Mouse (Mus musculus) layer of hippocampus, adult 11-12 months (tissue): ENCODE results near the gene Ppp1r15b.

Source experiments
- DNase-seq: peaks from one replicate; pipeline ENCODE4 v3.0.0; 2022; ENCODE audit warnings: low spot score

The Ppp1r15b gene

DNA sequence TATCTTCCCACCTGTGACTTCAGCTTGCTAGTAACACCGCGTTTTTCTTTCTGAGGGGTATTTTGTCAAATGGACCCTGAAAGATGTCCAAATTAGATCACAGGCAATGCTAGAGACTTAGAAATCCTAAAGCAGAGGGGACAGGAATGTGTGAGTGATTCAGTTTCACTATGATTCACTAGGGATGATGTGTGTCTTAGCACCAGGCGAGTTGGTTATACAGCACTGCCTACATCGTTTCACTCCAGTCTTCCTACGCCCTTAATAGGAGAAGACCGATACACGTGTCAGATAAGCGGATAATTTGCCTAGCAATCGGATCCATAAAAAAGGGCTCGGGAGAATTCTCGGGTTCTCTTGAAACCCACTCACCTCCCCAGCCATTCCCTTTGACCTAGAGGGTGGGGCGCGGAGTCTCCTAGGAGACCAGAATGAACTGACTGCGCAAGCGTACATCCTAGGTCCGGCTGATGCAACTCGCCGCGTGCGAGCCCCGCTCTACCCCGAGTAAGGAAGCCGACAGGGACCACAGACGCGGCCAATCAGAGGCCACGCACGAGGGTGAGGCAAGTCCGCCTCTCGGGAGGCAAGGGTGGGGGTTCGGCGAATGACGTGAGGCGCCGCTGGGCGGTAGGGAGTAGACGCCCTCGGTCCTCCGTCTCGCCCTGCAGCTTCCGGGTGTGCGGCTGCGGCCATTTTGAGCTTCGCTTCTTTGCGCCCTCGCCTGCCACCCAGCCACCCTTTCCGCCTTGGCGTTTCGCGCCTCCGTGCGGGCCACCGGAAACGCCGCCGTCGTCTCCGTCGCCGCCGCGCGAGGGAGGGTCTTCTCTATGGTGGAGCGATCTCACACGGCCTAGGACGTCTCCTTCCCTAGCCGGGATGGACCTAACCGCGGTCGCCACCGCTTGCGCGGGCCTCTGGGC is at the start of gene Ppp1r15b:
Gene Ppp1r15b (plus strand): TSS at position 506 of the 923 bp plus-strand sequence.
- peak; percentile 99 for DNase-seq

DNA sequence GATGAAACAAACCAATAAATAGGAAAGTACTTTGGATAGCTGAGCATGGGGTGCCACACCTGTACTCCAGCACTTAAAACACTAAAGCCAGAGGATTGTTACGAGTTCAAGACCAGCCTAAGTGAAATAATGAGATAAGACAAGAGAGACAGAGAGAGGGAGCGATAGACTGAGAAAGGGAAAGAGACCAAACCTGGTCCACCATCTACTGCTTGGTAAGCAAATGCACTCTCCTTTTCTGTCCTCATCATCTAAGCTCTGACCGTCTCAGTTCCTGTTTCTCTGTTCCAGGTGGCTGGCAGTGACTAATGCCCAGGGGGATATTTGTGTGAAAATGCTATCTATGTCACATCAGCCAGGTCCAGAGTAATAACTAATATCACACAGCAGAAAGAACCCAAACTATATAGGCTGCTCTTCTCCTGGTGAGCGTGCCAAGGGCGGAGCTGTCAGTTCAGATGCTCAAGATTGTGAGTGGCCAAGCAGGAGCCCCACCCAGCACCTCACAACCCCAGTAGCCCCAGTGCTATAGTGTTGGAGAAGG is 47.9 kb upstream of the Ppp1r15b start:
- DNase-seq, result no peak

DNA sequence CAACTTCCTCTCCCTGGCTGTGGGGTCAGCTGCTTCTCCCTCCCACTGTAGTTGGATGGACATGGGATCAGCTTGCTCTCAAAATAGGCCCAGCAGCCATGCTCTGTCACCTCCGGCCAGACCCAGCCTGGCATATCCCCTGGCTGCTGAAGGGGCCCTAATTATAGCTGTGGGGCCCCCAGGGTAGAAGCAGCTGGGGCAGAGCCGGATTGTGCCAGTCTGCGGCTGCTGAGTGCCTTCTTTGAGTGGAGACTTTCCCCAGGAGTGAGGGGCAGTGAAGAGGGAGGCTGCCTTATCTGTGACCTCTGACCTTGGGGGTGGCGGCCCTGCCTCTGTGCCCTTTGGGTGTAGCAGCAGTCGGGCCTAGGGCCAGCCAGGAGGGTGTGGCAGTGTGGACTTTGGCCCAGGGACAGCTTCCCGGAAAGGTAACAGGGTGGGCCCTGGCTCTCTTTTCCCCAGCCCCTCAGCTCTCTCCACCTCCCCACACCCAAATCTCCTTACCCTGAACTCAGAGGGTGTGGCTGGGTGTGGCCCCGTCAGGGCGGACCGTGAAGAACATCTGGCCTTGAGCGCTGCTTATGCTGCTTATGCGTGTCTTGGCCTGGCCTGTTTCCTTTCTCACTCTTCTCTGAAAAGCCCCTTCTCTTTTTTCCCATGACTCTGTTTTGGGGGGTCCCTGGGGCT is 46.9 kb upstream of the Ppp1r15b start:
- DNase-seq, result no peak

DNA sequence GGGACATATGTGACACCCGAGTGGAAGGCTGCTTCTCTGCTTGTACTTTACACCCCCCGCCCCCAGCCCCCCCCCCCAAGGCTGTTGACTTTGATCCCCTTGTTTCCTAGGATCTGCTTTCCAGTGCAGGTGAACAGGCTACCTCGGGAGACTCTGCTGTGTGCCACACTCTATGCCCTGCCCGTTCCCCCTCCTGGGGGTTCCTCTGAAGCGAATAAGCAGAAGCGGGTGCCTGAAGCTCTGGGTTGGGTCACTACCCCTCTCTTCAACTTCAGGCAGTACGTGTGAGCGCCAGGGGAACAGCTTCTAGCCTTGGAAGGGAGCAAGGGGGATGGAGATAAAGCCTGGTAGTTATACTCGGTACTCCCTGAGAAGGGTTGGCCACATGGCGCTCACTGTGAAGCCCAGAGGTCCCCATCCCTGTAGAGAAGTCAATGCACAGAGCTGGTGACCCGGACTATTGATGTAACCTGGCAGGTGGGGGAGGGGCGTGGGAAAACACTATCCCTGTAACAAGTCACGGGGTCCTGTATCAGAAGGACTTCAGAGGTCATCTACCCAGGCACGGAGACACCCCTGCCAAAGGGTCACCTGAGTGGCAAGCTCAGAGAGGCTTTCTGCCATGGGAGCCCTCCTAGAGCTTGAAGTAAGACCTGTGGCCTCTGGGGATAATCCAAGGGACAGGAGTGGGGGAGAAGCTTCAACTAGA is 46.1 kb upstream of the Ppp1r15b start:
- DNase-seq, result no peak

GRCm38 (mm10) chr1:133085417-133085742 is 45.6 kb upstream of the Ppp1r15b start:
- no peak for DNase-seq

- no peak for DNase-seq
Measured at GRCm38 (mm10) chr1:133086804-133087203, 44.1 kb upstream of the Ppp1r15b start.

GRCm38 (mm10) chr1:133087206-133087905 is 43.6 kb upstream of the Ppp1r15b start:
- DNase-seq, result peak; percentile 66

- no peak for DNase-seq
Measured at GRCm38 (mm10) chr1:133088196-133088595, 42.7 kb upstream of the Ppp1r15b start.

GRCm38 (mm10) chr1:133089415-133089814 is 41.5 kb upstream of the Ppp1r15b start:
- DNase-seq, result no peak

GRCm38 (mm10) chr1:133090641-133091040 is 40.3 kb upstream of the Ppp1r15b start:
- no peak for DNase-seq

DNA sequence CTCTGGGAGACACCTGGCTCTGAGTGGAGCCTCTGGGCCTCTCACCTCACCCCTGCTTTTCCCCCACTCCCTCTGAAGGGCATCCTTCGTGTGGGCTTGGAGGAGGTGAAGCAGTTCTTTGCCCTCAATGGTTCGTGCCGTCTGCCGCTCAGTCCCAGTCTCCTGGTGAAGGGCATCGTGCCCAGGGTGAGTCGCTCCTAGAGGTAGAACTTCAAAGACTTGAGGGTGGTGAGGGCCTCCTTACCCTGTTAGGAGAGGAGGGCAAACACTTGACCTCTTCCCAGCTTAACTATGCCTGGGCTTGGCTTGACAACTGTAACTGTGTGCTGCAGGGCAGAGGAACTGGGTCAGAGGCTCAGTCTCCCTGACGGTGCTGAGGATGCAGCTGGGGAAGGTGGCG is 39.5 kb upstream of the Ppp1r15b start:
- DNase-seq, result no peak

DNA sequence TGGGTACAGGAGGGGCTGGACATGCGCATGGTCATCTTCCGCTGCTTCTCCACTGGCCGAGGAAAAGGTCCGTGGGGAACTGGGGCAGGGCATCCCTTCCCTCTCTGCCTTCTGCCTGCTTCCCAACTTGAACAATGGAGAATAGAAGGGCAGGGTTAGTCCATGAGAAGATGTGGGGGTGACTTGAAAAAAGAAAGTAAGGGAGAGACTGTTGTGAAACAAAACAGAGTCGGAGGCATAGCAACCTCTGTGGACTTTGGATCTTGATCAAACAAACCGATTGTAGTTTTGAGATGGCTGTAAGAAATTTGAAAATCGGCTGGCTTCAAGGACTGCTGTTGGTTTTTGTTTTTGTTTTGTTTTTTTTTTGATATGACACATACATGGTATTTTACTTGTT is 37.2 kb upstream of the Ppp1r15b start:
- no peak for DNase-seq

GRCm38 (mm10) chr1:133100980-133101798 is 29.8 kb upstream of the Ppp1r15b start:
- peak; percentile 82 for DNase-seq

- DNase-seq, result no peak
Measured at GRCm38 (mm10) chr1:133102108-133102507, 28.8 kb upstream of the Ppp1r15b start.

DNA sequence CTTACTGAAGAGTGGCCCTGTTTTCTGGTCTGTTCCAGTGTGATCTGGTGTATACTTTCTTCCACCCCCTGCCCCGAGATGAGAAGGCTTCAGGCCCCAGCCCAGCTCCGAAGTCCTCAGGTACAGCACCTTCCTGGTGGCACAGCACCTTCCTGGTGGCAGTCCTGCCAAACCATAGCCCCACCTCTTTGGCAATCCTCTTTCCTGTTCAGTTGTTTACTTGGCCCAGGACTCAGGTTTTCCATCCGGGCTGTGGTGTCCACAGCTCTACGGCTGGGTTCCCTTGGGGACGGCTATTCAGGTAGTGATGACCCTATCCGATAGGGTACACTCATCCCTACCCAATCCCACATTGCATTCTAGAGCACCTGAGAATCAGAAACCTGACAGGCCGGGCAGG is 27.6 kb upstream of the Ppp1r15b start:
- DNase-seq, result no peak

DNA sequence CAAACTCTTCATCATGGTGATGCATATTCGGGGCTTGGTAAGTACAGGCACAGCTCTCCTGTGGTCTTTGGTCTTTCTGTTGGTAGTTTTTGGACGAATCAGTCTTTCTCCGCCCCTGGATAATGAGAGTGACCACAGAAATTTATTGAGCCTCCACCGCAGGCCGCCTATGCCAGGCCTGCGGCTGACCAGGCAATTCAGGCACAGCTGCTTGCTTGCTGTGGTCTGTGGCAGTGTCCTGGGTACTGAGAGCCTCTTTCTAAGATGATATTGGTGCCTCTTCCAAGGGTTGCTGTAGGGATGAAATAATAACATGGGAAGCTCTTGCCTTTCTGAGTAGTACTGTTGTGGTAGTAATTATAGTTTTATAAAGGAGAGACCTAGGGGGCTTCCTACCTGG is 27.1 kb upstream of the Ppp1r15b start:
- DNase-seq, result no peak

DNA sequence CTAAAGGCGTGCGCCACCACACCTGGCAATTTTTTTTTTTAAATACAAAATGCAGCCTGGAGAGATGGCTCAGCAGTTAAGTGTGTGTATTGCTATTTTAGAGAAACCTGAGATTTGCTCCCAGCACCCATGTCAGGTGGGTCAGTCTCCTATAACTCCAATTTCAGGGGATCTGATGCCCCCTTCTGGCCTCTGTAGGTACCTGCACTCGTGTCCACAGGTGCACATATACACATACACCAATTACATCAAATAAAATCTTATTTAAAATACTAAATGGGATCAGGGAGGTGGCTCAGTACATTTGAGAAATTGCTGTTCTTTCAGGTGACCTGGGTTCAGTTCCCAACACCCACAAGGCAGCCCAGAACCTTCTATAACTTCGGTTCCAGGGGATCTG is 14.8 kb upstream of the Ppp1r15b start:
- no peak for DNase-seq

- no peak for DNase-seq
Measured at GRCm38 (mm10) chr1:133118127-133118526, 12.8 kb upstream of the Ppp1r15b start.

- DNase-seq, result no peak
Measured at GRCm38 (mm10) chr1:133118844-133119243, 12.1 kb upstream of the Ppp1r15b start.

GRCm38 (mm10) chr1:133119931-133120712 is 10.8 kb upstream of the Ppp1r15b start:
- no peak for DNase-seq
